Mouse (Mus musculus): ENCODE data around the gene Arpc5.

Gene Arpc5

DNA sequence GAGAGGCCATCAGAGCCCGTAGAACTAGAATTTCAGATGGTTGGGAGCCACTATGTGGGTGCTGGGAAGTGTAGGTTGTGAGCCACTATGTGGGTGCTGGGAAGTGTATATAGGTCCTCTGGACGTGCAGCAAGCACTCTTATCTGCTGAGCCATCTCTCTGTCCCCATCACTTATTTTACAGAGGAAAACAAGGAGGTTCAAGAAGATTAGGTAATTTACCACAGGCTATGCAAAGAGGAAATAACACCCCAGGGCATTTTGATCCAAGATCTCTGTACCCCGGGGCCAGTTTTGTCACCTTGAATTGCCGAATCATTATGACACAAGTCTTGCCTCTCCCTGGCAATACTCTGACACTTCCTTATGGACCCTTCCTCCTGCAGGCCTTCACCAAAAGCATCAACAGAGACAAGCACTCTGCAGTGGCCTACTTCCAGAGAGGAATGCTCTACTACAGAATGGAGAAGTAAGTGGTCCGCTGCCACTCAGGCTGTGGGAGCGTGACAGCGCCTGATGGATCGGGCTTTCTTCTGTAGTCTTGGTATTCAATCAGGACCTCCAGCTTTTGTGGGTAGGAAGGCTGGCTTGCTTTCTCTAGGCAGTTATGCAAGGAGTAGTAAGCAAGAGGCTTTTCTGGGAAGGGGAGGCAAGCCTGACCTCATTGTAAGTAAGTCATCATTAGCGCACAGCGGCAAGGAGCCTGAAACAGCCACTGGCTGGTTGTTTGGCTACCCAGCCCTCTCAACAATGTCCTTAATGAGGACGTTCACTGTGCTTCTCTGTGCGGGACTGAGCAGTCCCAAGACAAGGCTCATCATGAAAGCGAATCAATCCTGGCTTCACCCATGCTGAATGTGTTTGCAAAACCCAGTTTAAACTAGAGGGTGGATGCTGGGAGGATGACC is 44.4 kb downstream of the Arpc5 start:
- DNase-seq (ENCODE audit: low spot score): no peak

- no peak for DNase-seq (ENCODE audit: low spot score)
Observed at GRCm38 (mm10) chr1:152815265-152815701, 48.9 kb downstream of the Arpc5 start.

GRCm38 (mm10) chr1:152817027-152817769 is 50.9 kb downstream of the Arpc5 start:
- DNase-seq (ENCODE audit: low spot score): no peak

GRCm38 (mm10) chr1:152817794-152818193 is 51.5 kb downstream of the Arpc5 start:
- DNase-seq (ENCODE audit: low spot score): no peak

DNA sequence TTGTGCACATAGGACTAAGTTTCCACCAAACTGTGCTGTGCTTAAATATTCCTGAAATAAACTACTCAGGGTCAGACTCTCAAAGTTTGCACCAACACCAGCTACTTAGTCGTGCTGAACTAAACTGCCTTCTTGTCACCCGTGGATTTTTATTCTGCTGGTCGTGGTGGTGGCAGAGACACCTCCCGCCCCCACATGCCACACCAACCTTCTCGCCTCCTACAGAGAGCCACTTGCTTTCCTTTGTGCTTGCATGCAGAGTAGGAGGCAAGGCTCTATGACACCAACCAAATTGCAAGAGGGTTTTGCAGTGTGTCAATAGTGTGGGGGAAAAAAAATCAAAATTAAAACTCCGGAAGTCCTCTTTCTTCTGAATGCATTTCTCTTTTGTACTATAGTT is 53.2 kb downstream of the Arpc5 start:
- no peak for DNase-seq (ENCODE audit: low spot score)

DNA sequence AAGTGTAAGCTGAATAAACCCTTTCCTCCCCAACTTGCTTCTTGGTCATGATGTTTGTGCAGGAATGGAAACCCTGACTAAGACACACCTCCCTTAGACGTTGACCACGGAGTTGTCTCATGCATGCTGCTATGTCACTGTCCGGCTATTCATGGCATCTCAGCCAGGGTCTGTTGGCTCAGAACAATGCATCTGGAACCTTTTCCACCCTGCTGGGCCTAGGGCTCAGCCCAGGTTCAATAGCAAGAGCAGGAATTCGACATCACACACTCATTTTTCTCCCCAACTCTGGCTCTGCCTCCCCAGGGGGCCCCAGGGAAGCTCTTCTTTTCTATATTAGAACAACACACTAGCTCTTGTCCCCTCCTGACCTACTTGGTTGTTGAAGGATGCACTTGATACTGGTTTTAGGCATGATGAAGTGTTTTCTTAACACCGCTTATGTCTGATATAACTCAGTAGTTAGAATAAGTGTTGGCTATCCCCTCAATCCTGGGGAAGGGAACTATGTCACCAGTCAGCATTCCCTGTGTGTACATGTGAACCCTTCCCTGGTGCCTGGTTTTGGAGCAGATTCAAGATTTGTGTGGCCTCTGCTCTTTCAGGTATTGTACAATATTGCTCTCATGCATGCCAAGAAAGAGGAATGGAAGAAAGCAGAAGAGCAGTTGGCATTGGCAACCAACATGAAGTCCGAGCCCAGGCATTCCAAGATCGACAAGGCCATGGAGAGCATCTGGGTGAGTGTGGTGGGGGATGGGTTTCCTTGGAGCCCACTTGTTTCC is 54.8 kb downstream of the Arpc5 start:
- DNase-seq (ENCODE audit: low spot score): no peak

DNA sequence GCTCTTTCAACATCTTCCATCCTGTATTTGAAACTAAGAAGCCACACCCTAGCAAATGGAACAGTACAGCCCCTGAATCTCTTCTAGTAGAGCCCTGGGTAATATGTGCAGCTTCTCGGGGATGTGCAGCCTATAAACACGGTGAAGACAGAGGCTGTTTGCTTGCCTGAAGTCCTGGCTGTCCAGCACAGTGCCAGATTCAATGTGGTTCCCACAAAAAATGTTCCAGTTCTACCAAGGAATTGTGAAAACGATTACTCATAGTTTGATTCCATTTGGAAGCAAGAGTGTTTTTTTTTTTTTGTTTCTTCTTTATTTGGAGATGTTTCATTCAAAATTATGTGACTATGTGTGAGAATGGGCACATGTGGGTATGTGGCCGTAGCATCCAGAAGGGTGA is 55.4 kb downstream of the Arpc5 start:
- no peak for DNase-seq (ENCODE audit: low spot score)

- DNase-seq (ENCODE audit: low spot score): no peak
Observed at GRCm38 (mm10) chr1:152824206-152824605, 57.9 kb downstream of the Arpc5 start.
